Mouse (Mus musculus) neural tube, embryonic 12.5 days (tissue): ENCODE measurements at regions not wholly inside any gene's neighbourhood (a gene's known extent, or its start where the extent isn't known, plus 50 kb on each side); places are given as distances from the start of the nearest gene placed in this dataset.

Experiments used
- ATAC-seq: fragments of 200-750 bp; cut with Nextera tagmentation; 2 replicates; pipeline ENCODE4 v1.8.0; 2017; ENCODE audit warnings: low read depth, mild to moderate bottlenecking, moderate TSS enrichment, moderate library complexity; ENCODE audit not compliant: low FRiP score
- H3K27ac ChIP-seq: fragments of 300-500 bp; sonication (generic); 2 replicates; pipeline ENCODE4 v1.5.1; 2016
- H3K27me3 ChIP-seq: fragments of 300-500 bp; sonication (generic); replicated peaks from 2 replicates; pipeline ENCODE4 v1.6.1; 2016; ENCODE audit warnings: mild to moderate bottlenecking
- H3K36me3 ChIP-seq: fragments of 300-500 bp; sonication (generic); 2 replicates; pipeline ENCODE4 v1.6.1; 2016; ENCODE audit warnings: mild to moderate bottlenecking
- H3K4me1 ChIP-seq: fragments of 300-500 bp; sonication (generic); 2 replicates; pipeline ENCODE4 v1.6.1; 2016
- H3K4me2 ChIP-seq: fragments of 300-500 bp; sonication (generic); replicated peaks from 2 replicates; pipeline ENCODE4 v1.6.1; 2016; ENCODE audit warnings: mild to moderate bottlenecking
- H3K4me3 ChIP-seq: fragments of 300-500 bp; sonication (generic); 2 replicates; pipeline ENCODE4 v1.5.1; 2016
- H3K9ac ChIP-seq: fragments of 300-500 bp; sonication (generic); 2 replicates; pipeline ENCODE4 v1.6.1; 2016; ENCODE audit warnings: mild to moderate bottlenecking
- H3K9me3 ChIP-seq: fragments of 300-500 bp; sonication (generic); 2 replicates; pipeline ENCODE4 v1.6.1; 2016; ENCODE audit warnings: mild to moderate bottlenecking
- WGBS: fragments of 180-500 bp; shearing (Covaris S2); methylation state at CpG from one replicate; pipeline ENCODE4 v1.1.7; 2016; 5-methylcytosine and 5-hydroxymethylcytosine counted together

- peak; percentile 97 for ATAC-seq
- Histone ChIP-seq H3K4me2 (peak overlapping the region; percentile 25; the same call in 1 of the 2 replicates), H3K4me3 (no peak overlapping the region), H3K27ac (no peak overlapping the region), H3K9ac (no peak overlapping the region), H3K36me3 (no peaks in the 10 kb centered on the region), H3K4me1 (no peaks in the 10 kb centered on the region), H3K9me3 (no peaks in the 10 kb centered on the region), H3K27me3 (no peaks in the 10 kb centered on the region)
- 64% methylated on average over 7 of the region's 7 CpGs for WGBS
Measured at GRCm38 (mm10) chr4:90437375-90438190, 219.0 kb downstream of the Zfp352 start.

GRCm38 (mm10) chr4:90438191-90438922 lies 219.7 kb downstream of the Zfp352 start:
- Histone ChIP-seq H3K27me3 (no peaks in the 10 kb centered on the region), H3K4me2 (no peak overlapping the region), H3K27ac (no peak overlapping the region), H3K4me1 (no peaks in the 10 kb centered on the region), H3K36me3 (no peaks in the 10 kb centered on the region), H3K4me3 (no peak overlapping the region), H3K9ac (no peak overlapping the region), H3K9me3 (no peaks in the 10 kb centered on the region)
- peak; percentile 26; the same call in 1 of the 2 replicates for ATAC-seq
- 78% methylated on average over 10 of the region's 10 CpGs for WGBS

GRCm38 (mm10) chr4:90445268-90445667 lies 226.6 kb downstream of the Zfp352 start:
- Histone ChIP-seq H3K27me3 (no peaks in the 10 kb centered on the region), H3K4me1 (no peaks in the 10 kb centered on the region), H3K4me2 (no peak overlapping the region), H3K36me3 (no peaks in the 10 kb centered on the region), H3K9ac (no peak overlapping the region), H3K9me3 (no peaks in the 10 kb centered on the region), H3K27ac (no peak overlapping the region), H3K4me3 (no peak overlapping the region)
- ATAC-seq = no peak
- WGBS = 85% methylated on average over 3 of the region's 3 CpGs

- Histone ChIP-seq H3K9me3 (no peaks in the 10 kb centered on the region), H3K9ac (no peak overlapping the region), H3K4me2 (no peak overlapping the region), H3K27ac (no peak overlapping the region), H3K4me1 (no peaks in the 10 kb centered on the region), H3K36me3 (no peaks in the 10 kb centered on the region), H3K27me3 (no peaks in the 10 kb centered on the region), H3K4me3 (no peak overlapping the region)
- no peak for ATAC-seq
Measured at GRCm38 (mm10) chr4:90452576-90452975, 234.0 kb downstream of the Zfp352 start.

- Histone ChIP-seq H3K27ac (no peak overlapping the region), H3K4me1 (no peaks in the 10 kb centered on the region), H3K9me3 (no peaks in the 10 kb centered on the region), H3K9ac (no peak overlapping the region), H3K4me2 (no peak overlapping the region), H3K27me3 (no peaks in the 10 kb centered on the region), H3K4me3 (no peak overlapping the region), H3K36me3 (no peaks in the 10 kb centered on the region)
- no peak for ATAC-seq
- 85% methylated on average over 3 of the region's 3 CpGs for WGBS
Measured at GRCm38 (mm10) chr4:90453029-90453428, 234.4 kb downstream of the Zfp352 start.

- WGBS = 88% methylated on average over 5 of the region's 5 CpGs
- H3K27me3 ChIP-seq = no peaks in the 10 kb centered on the region
- no peak for ATAC-seq
Measured at GRCm38 (mm10) chr4:90496891-90497610, 278.4 kb downstream of the Zfp352 start.

More at GRCm38 (mm10) chr4:90496891-90497610, 278.4 kb downstream of the Zfp352 start:
- H3K9ac ChIP-seq = no peak overlapping the region
- H3K27ac ChIP-seq = no peak overlapping the region
- no peaks in the 10 kb centered on the region for H3K36me3 ChIP-seq
- H3K4me3 ChIP-seq = no peak overlapping the region
- H3K4me1 ChIP-seq = no peaks in the 10 kb centered on the region
- no peaks in the 10 kb centered on the region for H3K9me3 ChIP-seq
- no peak overlapping the region for H3K4me2 ChIP-seq
